Mouse (Mus musculus): ENCODE data around the gene Aurkaip1. TPM values are rescaled to one million over a fixed set of nuclear protein-coding genes. Genes with fewer than 3 reads are reported as not detected.

The Aurkaip1 gene
- 199 TPM for polyA plus RNA-seq (2017; shearing (Covaris generic))

DNA sequence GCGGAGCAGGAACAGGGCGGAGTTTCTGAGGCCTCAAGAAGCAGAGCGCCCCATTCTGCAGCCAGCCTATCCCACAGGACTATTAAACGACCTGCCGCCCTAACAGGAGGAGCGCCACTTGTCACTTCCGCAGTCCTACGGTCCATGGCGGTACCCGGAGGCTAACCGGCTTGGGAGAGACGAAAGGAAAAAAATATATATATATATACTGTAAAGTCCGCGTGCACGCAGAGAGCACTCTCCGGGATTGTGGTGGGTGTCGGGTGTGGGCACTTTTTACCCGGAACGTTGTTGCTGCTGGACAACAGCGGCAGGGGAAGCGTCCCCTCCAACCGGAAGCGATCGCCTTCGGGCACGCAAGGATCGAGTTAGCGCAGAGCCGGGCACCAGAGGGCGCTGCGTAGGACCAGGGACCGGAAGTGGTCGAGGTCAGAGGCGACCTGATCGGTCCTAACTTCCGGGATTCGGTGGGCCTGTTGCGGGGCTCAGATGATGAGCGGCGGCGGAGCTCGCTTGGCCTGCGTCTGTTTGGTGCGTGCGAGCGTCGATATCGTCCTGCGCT, at the start of gene Aurkaip1:
TSS of gene Aurkaip1 (plus strand) at position 68 of the 562 bp plus-strand sequence.

GRCm38 (mm10) chr4:155785819-155786218, 45.3 kb upstream of the Aurkaip1 start, which contains the start of gene Tmem88b:
Gene Tmem88b (minus strand): TSS chr4:155785874.

GRCm38 (mm10) chr4:155790021-155790489, 41.0 kb upstream of the Aurkaip1 start, which contains the start of gene Ankrd65:
Gene Ankrd65 (plus strand): TSS chr4:155790439.

GRCm38 (mm10) chr4:155802741-155803339, 28.2 kb upstream of the Aurkaip1 start, which contains the start of gene Mrpl20:
Gene Mrpl20 (plus strand): TSS chr4:155802878.

DNA sequence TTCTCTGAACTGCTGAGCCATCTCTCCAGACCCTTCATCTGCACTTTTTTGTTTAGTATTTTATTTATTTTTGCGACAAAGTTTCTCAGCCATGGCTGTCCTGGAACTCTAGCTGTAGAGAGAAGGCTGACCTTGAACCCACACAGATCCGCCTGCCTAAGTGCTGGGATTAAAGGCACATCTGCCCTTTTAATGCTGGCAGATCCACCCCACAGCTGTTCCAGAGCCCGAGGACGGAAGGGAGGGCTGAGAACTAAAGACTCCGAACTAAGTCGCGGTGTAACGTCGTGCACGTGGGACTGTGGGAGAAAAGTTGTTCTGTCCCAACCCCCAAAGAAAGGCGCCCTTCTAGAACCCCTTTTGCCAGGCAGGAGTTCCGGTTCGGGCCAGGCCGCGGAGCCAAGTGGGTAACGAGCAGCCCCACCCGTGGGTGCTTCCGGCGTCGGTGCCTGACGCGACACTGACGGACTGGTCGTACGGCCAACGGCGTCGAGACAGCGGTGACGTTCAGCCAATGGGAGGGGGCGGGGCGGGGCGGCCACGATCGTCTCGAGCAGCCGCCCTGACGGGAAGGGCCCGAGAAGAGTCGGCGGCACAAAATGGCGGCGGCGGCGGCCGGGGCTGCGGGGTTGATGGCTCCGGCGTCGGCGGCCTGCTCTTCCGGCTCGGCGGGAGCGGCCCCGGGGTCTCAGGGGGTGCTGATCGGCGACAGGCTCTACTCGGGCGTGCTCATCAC, 19.0 kb upstream of the Aurkaip1 start, which contains the start of gene Ccnl2:
TSS of gene Ccnl2 (plus strand) at position 561 of the 736 bp plus-strand sequence.

GRCm38 (mm10) chr4:155839483-155839910, 8.4 kb downstream of the Aurkaip1 start, which contains the start of gene Mxra8:
Gene Mxra8 (plus strand): TSS chr4:155839680.

DNA sequence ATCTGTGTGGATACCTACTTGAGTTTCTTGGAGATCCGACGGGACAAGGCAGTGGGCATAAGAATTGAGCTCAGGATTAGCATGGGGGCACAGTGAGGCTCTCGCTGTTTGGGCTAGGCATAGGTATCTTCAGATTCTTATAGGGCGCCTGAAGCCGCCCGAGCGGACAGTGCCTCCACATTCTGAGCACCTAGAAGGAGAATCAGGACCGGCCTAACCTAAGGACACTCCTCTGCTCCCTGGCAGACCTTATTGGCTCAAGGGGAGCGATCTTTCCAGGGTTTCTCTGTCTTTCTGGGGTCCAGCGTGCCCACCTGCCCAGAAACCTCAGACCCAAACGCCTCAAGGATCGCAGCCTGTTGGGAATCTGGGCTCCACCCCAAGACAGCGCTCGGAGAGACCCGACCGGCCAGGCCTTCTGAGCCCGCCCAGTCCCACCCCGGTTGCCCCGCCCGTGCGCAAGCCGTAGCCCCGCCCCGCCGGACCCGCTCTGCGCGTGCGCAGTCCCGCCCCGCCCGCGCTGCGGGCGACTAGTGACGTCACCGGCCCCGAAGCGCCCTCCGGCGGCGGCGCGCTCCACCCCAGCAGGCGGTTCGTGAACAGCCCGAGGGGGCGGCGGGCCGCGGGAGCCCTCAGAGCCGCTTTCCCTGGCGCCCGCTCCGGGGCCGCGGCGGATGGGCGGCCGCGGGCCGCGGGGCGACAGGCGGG, 16.0 kb downstream of the Aurkaip1 start, which contains the start of gene Dvl1:
TSS of gene Dvl1 (plus strand) at position 532 of the 708 bp plus-strand sequence.

DNA sequence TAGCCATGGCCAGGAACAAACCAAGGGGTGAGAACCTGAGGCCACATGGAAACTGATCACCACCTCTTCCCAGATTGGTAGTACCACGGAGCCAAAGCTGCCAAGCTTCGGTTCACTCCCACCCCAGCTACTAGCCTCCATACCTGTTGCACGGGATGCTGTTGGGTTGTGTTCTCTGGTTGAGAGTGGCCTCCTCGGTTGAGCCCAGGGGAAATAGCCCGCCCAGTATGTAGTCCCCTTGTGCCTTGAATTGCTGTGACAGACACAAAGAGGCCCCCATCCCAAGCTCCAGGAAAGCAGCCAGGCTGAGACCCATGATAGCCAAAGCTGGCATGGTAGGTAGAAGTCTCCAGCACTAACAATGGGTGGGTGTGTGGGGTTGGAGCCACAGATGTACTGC, 31.9 kb downstream of the Aurkaip1 start, which contains the start of gene Tas1r3:
TSS of gene Tas1r3 (minus strand) at position 362 of the 400 bp plus-strand sequence.

DNA sequence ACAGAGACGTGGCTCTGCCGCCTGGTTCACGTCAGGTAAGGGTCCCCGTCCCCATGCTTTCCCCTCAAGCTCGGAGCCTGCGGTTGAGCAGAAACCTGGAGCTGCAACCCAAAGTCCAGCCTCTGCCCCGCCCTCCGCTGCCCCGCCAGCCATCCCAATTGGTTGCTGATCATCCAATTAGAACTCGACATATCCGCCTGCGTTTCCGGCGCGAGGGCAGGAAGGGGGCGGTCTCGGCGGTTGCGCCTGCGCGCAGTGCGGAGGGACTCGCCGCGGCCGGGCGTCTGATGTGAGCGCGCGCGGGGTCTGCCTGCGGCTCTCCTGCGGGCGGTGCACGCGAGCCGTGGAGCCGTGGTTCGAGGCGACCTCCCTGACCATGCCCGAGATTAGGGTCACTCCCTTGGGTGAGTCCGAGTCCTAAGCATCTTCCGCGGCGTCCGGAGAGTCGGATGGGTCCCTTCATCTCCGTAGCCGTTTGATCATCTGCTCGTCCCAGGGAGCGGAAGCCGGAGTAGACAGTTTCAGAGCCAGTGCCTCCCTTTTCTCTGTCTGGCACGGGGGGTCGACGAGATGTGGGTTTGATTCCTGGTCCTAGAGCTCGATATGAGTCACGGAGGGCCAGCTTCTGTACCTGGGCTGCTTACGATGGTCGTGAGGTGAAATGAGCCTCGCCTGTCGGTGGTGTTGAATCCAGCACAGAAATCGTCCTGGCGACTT, 38.4 kb downstream of the Aurkaip1 start, which contains the start of the genes Cptp and Ints11:
TSS of gene Cptp (minus strand) at position 124 of the 717 bp plus-strand sequence.
TSS of gene Ints11 (plus strand) at position 230 of the 717 bp plus-strand sequence.

Other genes starting within 250 kb of the Aurkaip1 start
- gene Slc35e2, start 229.9 kb upstream of the Aurkaip1 start, polyA plus RNA-seq (2017; shearing (Covaris generic)), result 16.2 TPM
- gene Cdk11b, start 206.4 kb upstream of the Aurkaip1 start, polyA plus RNA-seq (2017; shearing (Covaris generic)), result 145 TPM
- not detected for gene Gm10563, start 185.9 kb upstream of the Aurkaip1 start, polyA plus RNA-seq (2017; shearing (Covaris generic))
- gene Mmp23, start 177.9 kb upstream of the Aurkaip1 start, polyA plus RNA-seq (2017; shearing (Covaris generic)), result 0.56 TPM
- 53.7 TPM for gene Mib2, start 162.1 kb upstream of the Aurkaip1 start, polyA plus RNA-seq (2017; shearing (Covaris generic))
- gene Fndc10, start 136.9 kb upstream of the Aurkaip1 start, polyA plus RNA-seq (2017; shearing (Covaris generic)), result 0.62 TPM
- gene Ssu72, start 126.5 kb upstream of the Aurkaip1 start, polyA plus RNA-seq (2017; shearing (Covaris generic)), result 157 TPM
- 0.09 TPM for gene Tmem240, start 96.5 kb upstream of the Aurkaip1 start, polyA plus RNA-seq (2017; shearing (Covaris generic))
- 50.3 TPM for gene Atad3a, start 70.2 kb upstream of the Aurkaip1 start, polyA plus RNA-seq (2017; shearing (Covaris generic))
- 0.13 TPM for gene Vwa1, start 56.6 kb upstream of the Aurkaip1 start, polyA plus RNA-seq (2017; shearing (Covaris generic))
- not detected for gene Tmem88b, start 45.4 kb upstream of the Aurkaip1 start, polyA plus RNA-seq (2017; shearing (Covaris generic))
- not detected for gene Ankrd65, start 40.8 kb upstream of the Aurkaip1 start, polyA plus RNA-seq (2017; shearing (Covaris generic))
- gene Mrpl20, start 28.4 kb upstream of the Aurkaip1 start, polyA plus RNA-seq (2017; shearing (Covaris generic)), result 124 TPM
- gene Ccnl2, start 18.8 kb upstream of the Aurkaip1 start, polyA plus RNA-seq (2017; shearing (Covaris generic)), result 217 TPM
- gene Mxra8, start 8.4 kb downstream of the Aurkaip1 start, polyA plus RNA-seq (2017; shearing (Covaris generic)), result 4.3 TPM
- 3.5 TPM for gene Dvl1, start 16.1 kb downstream of the Aurkaip1 start, polyA plus RNA-seq (2017; shearing (Covaris generic))
- 1.4 TPM for gene Tas1r3, start 32.1 kb downstream of the Aurkaip1 start, polyA plus RNA-seq (2017; shearing (Covaris generic))
- 20.8 TPM for gene Cptp, start 38.2 kb downstream of the Aurkaip1 start, polyA plus RNA-seq (2017; shearing (Covaris generic))
- gene Ints11, start 38.3 kb downstream of the Aurkaip1 start, polyA plus RNA-seq (2017; shearing (Covaris generic)), result 111 TPM
- gene Pusl1, start 60.5 kb downstream of the Aurkaip1 start, polyA plus RNA-seq (2017; shearing (Covaris generic)), result 29.9 TPM
- gene Acap3, start 60.5 kb downstream of the Aurkaip1 start, polyA plus RNA-seq (2017; shearing (Covaris generic)), result 8.2 TPM
- 19.8 TPM for gene Ube2j2, start 112.6 kb downstream of the Aurkaip1 start, polyA plus RNA-seq (2017; shearing (Covaris generic))
- gene C1qtnf12, start 131.0 kb downstream of the Aurkaip1 start, polyA plus RNA-seq (2017; shearing (Covaris generic)), result 15.3 TPM
- gene B3galt6, start 161.4 kb downstream of the Aurkaip1 start, polyA plus RNA-seq (2017; shearing (Covaris generic)), result 1.6 TPM
- 605 TPM for gene Sdf4, start 161.6 kb downstream of the Aurkaip1 start, polyA plus RNA-seq (2017; shearing (Covaris generic))
- 1,006 TPM for gene Tnfrsf4, start 182.6 kb downstream of the Aurkaip1 start, polyA plus RNA-seq (2017; shearing (Covaris generic))
- 795 TPM for gene Tnfrsf18, start 194.9 kb downstream of the Aurkaip1 start, polyA plus RNA-seq (2017; shearing (Covaris generic))
- gene Ttll10, start 228.1 kb downstream of the Aurkaip1 start, polyA plus RNA-seq (2017; shearing (Covaris generic)), result 0.26 TPM

Data from inflammation-experienced regulatory T-cells, adult 16 weeks (primary cell).